Mouse (Mus musculus) spleen, postnatal 4 days (tissue): Measurements from ENCODE around the gene Zfp3.

Experiments
- DNase-seq, 2 experiments: peaks; one replicate each; pipeline ENCODE4 v3.0.0; 2022; ENCODE audit warnings: low spot score in 2 of 2

Gene Zfp3

GRCm38 (mm10) chr11:70806697-70807096, 42.7 kb downstream of the Zfp3 start:
- peak in 1 of 2 experiments; percentile 54 for DNase-seq

GRCm38 (mm10) chr11:70807630-70808029, 43.6 kb downstream of the Zfp3 start:
- no peak for DNase-seq

GRCm38 (mm10) chr11:70808101-70808500, 44.1 kb downstream of the Zfp3 start:
- DNase-seq = no peak

GRCm38 (mm10) chr11:70809011-70809410, 45.0 kb downstream of the Zfp3 start:
- peak in 1 of 2 experiments; percentile 51 for DNase-seq

GRCm38 (mm10) chr11:70811041-70811440, 47.0 kb downstream of the Zfp3 start:
- no peak for DNase-seq

- peak in 1 of 2 experiments; percentile 53 for DNase-seq
Observed at GRCm38 (mm10) chr11:70811471-70812240, 47.6 kb downstream of the Zfp3 start.

GRCm38 (mm10) chr11:70812365-70812764, 48.4 kb downstream of the Zfp3 start, which contains the start of gene Scimp:
Gene Scimp, minus strand, starts transcription at chr11:70812586.
- DNase-seq = peak; percentile 48 to 67

- no peak for DNase-seq
Observed at GRCm38 (mm10) chr11:70815071-70815470, 51.1 kb downstream of the Zfp3 start.

- peak; percentile 49 to 75 for DNase-seq
Observed at GRCm38 (mm10) chr11:70815498-70816078, 51.6 kb downstream of the Zfp3 start.

- no peak for DNase-seq
Observed at GRCm38 (mm10) chr11:70816770-70817169, 52.8 kb downstream of the Zfp3 start.

- no peak for DNase-seq
Observed at GRCm38 (mm10) chr11:70820120-70820519, 56.1 kb downstream of the Zfp3 start.

GRCm38 (mm10) chr11:70821728-70822591, 58.0 kb downstream of the Zfp3 start:
- no peak for DNase-seq
